Mouse (Mus musculus): ENCODE measurements around the gene Kcnk3.

DNA sequence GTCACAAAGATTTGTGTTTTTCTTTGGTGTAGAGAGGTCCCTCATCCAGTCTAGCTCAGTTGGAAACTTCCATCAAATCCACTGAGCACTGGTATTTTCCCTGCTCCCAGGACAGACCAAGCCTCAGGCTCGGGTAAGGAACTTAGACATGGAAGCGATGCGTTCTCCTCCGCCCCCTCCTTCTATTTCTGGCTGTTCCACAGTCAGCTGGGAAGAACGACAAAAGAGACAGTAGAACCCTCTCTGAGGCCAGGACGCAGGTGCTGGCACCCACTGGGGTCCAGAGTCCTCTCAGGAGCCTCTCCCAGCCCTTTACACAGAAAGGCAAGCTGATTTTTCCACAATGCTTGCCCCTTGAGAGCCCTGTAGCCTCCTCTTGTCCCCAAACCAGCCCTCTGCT lies 42.4 kb downstream of the Kcnk3 start:
- TF ChIP-seq CTCF (IDR thresholded peaks at IDR 0.05) (no peak), EP300 (IDR thresholded peaks at IDR 0.05) (no peak)

Measured in lung, postnatal 0 days (tissue).